Mouse (Mus musculus): ENCODE measurements around the gene Paics.

The Paics gene

GRCm38 (mm10) chr5:77011082-77011481, 60.0 kb downstream of the Paics start:
- no peak for DNase-seq (ENCODE audit: low read depth, low spot score)

DNA sequence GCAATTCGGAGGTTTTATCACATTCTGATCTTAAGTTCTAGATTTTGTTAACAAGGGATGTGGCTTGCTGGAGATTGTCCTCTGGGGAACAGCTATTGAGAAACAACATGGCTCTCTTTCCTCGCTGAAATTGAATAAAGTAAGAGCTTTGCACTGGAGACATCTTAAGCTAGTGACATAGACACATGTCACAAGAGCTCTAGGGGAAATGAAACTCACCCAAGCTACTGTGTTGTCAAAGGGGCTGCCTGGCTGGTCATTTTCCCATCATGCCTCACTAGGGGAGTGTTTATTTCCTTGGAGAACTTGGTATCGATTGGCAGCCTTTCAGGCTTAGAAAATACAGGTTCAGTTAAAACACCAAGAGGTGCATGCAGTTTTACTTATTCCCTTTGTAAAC, 62.1 kb downstream of the Paics start:
- DNase-seq (ENCODE audit: low read depth, low spot score): no peak

DNA sequence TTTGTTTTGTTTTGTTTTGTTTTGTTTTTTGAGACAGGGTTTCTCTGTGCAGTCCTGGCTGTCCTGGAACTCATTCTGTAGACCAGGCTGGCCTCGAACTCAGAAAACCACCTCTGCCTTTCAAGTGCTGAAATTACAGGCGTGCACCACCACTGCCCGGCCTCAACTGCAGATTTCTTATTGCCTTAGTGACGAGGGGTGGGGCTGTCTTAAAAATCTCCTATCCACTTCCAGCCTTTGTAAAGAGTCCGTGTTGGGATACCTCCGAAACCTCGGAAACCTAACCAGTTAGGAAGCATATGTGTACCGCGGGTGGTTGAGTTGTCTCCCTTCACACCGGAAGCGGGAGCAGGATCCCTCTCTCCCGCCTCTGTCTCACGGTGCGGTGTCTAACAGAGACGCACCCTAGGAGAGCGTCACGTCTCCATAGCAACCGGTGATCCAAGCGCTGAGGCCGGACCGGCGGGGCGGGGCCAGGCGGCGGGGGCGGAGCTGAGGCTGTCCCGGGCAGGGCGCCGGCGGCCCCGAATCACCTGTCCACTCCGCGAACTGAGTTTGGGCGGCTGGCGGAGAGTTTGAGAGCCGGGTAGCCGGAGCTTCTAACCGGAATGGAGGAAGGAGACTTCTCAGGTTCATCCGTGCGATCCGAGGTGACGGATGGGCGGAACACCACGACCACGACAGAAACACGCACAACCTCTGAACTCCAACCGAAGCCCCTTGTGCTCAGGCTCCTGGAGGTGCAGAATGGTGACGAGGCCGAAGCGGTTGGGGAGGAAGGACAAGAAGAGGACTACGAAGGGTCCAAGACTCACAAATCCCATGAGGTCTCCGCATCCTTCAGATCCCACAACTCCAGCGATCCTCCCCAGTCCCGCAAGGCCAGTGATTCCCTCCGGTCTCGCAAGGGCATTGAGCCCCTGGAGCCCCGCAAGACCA, 64.7 kb downstream of the Paics start, which contains the start of gene Thegl:
Thegl (plus strand) TSS at position 480 of the 939 bp plus-strand sequence.
- DNase-seq (ENCODE audit: low read depth, low spot score): peak; percentile 92
